Mouse (Mus musculus) liver, embryonic 14.5 days (tissue): ENCODE data around the gene Pim1.

ENCODE experiments used
- CTCF ChIP-seq: IDR thresholded peaks from 2 replicates; pipeline ENCODE4 v1.5.1; 2016; ENCODE audit warnings: antibody characterized with exemption, low read depth, control low read depth
- EP300 ChIP-seq: IDR thresholded peaks from 2 replicates; pipeline ENCODE4 v1.6.1; 2016; ENCODE audit warnings: antibody characterized with exemption, low read depth

DNA sequence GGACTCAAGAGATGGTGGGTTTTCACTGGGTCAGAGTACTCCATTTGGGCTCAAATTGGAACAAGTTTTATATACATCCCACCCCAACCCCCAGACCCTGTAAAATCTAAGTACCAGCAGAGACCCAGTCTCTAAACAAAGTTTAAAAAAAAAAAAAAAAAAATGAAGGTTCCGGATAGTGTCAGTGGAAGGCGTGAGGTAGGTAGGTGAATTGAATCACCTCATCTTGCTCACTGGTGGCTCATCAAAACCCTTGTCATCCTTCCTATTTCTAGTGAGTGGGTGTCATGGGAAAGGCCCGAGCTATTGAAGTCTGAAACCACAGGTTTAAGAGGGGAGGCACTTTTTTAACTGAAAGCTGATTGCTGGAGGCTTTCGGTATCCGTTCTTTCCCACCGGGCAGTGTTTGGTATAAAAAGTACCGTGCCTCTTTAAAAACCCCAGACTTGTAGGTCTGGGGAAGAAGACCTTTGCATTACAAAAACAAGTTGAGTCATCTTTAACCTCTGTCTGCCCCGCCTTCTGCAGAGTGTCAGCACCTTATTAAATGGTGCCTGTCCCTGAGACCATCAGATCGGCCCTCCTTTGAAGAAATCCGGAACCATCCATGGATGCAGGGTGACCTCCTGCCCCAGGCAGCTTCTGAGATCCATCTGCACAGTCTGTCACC is 3.6 kb downstream of the Pim1 start:
- no peak for TF ChIP-seq CTCF
- no peak for TF ChIP-seq EP300
